Mouse (Mus musculus) CH12.LX (cell line): Measurements from ENCODE around the gene Aldh2.

Source experiments
- CHD1 ChIP-seq: IDR thresholded peaks from 2 replicates; pipeline ENCODE4 v1.6.1; 2012; ENCODE audit warnings: low read depth, low read length, improper control_type of control experiment, inconsistent platforms
- CHD2 ChIP-seq: IDR thresholded peaks from 2 replicates; pipeline ENCODE4 v1.6.1; 2011; ENCODE audit warnings: low read length, improper control_type of control experiment
- CTCF ChIP-seq, 2 experiments: IDR thresholded peaks in 1 of 2; conservative IDR thresholded peaks in 1 of 2; 2 replicates each; pipeline ENCODE4 v1.5.1; 2011 to 2012; ENCODE audit warnings: low read depth in 2 of 2, low read length in 2 of 2, improper control_type of control experiment in 1 of 2, inconsistent platforms in 1 of 2, mild to moderate bottlenecking in 1 of 2, moderate library complexity in 1 of 2
- E2F4 ChIP-seq: IDR thresholded peaks from 2 replicates; pipeline ENCODE4 v1.6.1; 2011; ENCODE audit warnings: low read depth, low read length, improper control_type of control experiment; ENCODE audit not compliant: insufficient replicate concordance
- ETS1 ChIP-seq: conservative IDR thresholded peaks from 2 replicates; pipeline ENCODE4 v1.6.1; 2012; ENCODE audit warnings: low read depth, mild to moderate bottlenecking, inconsistent platforms, low read length, improper control_type of control experiment, moderate library complexity
- IRF4 ChIP-seq: IDR thresholded peaks from 2 replicates; pipeline ENCODE4 v1.6.1; 2014; ENCODE audit warnings: low read depth, mild to moderate bottlenecking, inconsistent platforms, low read length, improper control_type of control experiment
- MAX ChIP-seq: IDR thresholded peaks from 2 replicates; pipeline ENCODE4 v1.6.1; 2011; ENCODE audit warnings: low read length, improper control_type of control experiment
- NELFE ChIP-seq: IDR thresholded peaks from 2 replicates; pipeline ENCODE4 v1.6.1; 2011; ENCODE audit warnings: low read depth, low read length, improper control_type of control experiment
- NRF1 ChIP-seq: IDR thresholded peaks from 2 replicates; pipeline ENCODE4 v1.6.1; 2014; ENCODE audit warnings: low read depth, mild to moderate bottlenecking, inconsistent platforms, low read length, improper control_type of control experiment, moderate library complexity
- PAX5 ChIP-seq: IDR thresholded peaks from 2 replicates; pipeline ENCODE4 v1.6.1; 2012; ENCODE audit warnings: low read length, inconsistent platforms, mixed read lengths
- POLR2A ChIP-seq: IDR thresholded peaks from 2 replicates; pipeline ENCODE4 v1.6.1; 2011; ENCODE audit warnings: low read depth, mild to moderate bottlenecking, improper control_type of control experiment, low read length
- SMC3 ChIP-seq: IDR thresholded peaks from 2 replicates; pipeline ENCODE4 v1.6.1; 2011; ENCODE audit warnings: low read depth, low read length, improper control_type of control experiment
- ZMIZ1 ChIP-seq: IDR thresholded peaks from 2 replicates; pipeline ENCODE4 v1.6.1; 2012; ENCODE audit warnings: low read depth, mild to moderate bottlenecking, inconsistent platforms, low read length, improper control_type of control experiment

DNA sequence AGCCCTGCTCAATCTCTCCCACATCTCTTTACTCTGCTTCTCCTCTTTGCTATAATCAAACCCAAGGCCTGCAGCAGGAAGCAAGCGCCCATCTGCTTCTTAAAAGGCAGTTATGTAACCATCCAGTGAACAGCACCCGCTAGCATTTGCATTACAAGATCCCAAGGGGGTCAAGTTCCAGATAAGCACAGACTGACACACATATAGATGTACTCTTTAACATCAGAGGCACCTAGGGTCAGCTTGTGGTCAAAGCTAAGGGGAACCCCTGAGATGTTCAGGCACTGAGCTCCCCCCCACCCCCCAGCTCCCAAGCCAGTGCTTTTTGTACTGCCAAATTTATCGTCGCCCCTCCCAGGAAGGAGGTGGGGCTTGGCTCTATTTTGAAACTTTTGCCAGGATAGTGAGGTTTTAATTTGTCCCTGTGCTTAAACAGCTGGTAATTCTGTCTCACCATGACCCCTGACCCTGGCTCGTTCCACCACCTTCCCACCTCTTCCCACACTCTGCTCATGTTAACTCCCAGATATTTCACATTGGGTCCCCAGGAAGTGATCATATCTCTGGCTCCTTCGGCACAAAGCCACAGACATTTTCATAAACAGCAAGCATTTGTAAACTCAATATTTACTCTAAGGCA lies 7.1 kb downstream of the Aldh2 start:
- TF ChIP-seq CHD2 (no peak), CTCF (conservative IDR thresholded peaks at IDR 0.05 in 1 of 2, IDR thresholded peaks at IDR 0.05 in 1 of 2; ENCODE audit: low read depth in 2 of 2, low read length in 2 of 2) (no peak), SMC3 (no peak), POLR2A (no peak), E2F4 (no peak), ETS1 (peak; percentile 81), MAX (no peak), NRF1 (no peak), CHD1 (no peak), IRF4 (0 out of 2 replicates have a peak, but pooled peaks have one; percentile 30), ZMIZ1 (no peak), PAX5 (no peak), NELFE (no peak)
